Mouse (Mus musculus) brain, embryonic 14.5 days (tissue): ENCODE measurements around the gene Ndufaf1.

Experiments used
- CTCF ChIP-seq: fragments of 200-500 bp; IDR thresholded peaks from 2 replicates; pipeline ENCODE4 v1.5.1; 2012; ENCODE audit warnings: inconsistent platforms, mild to moderate bottlenecking, moderate library complexity, borderline replicate concordance; ENCODE audit not compliant: insufficient read depth, insufficient read length; ENCODE audit errors: extremely low read depth
- POLR2A ChIP-seq: fragments of 200-500 bp; IDR thresholded peaks from 2 replicates; pipeline ENCODE4 v1.6.1; 2012; ENCODE audit warnings: mild to moderate bottlenecking, inconsistent platforms, borderline replicate concordance; ENCODE audit not compliant: poor library complexity, insufficient read depth, insufficient read length, severe bottlenecking; ENCODE audit errors: extremely low read depth

- TF ChIP-seq POLR2A = no peak
- no peak for TF ChIP-seq CTCF
Observed at GRCm38 (mm10) chr2:119617841-119618198, 44.8 kb downstream of the Ndufaf1 start.
